Mouse (Mus musculus) adrenal gland, postnatal 10 days (tissue): ENCODE measurements around the gene Trim37. TPM values are rescaled to one million over a fixed set of nuclear protein-coding genes. Genes with fewer than 3 reads are reported as not detected.

Experiments used
- DNase-seq: peaks from one replicate; pipeline ENCODE4 v3.0.0; 2021; ENCODE audit warnings: mixed read lengths
- long read RNA-seq, 2 experiments: library from polyadenylated mRNA; stranded (forward); transcript quantifications; one replicate each; pipeline ENCODE4 v2.0.0; 2021
- total RNA-seq, 2 experiments: library from RNA; stranded (reverse); gene quantifications; 2 replicates each; pipeline ENCODE4 v1.2.3; 2021

The Trim37 gene
- total RNA-seq: 10 to 100 TPM; 20.1 to 21.9 TPM
- long read RNA-seq, experiment 1, full-length matches to known transcripts: 14 of 38 reads
- long read RNA-seq, experiment 1, partial matches to known transcripts: 9 of 38 reads
- long read RNA-seq, experiment 1, other reads (novel, unspliced or antisense): 15 of 38 reads
- long read RNA-seq, experiment 2, full-length matches to known transcripts: 8 of 29 reads
- long read RNA-seq, experiment 2, partial matches to known transcripts: 10 of 29 reads
- long read RNA-seq, experiment 2, other reads (novel, unspliced or antisense): 11 of 29 reads

DNA sequence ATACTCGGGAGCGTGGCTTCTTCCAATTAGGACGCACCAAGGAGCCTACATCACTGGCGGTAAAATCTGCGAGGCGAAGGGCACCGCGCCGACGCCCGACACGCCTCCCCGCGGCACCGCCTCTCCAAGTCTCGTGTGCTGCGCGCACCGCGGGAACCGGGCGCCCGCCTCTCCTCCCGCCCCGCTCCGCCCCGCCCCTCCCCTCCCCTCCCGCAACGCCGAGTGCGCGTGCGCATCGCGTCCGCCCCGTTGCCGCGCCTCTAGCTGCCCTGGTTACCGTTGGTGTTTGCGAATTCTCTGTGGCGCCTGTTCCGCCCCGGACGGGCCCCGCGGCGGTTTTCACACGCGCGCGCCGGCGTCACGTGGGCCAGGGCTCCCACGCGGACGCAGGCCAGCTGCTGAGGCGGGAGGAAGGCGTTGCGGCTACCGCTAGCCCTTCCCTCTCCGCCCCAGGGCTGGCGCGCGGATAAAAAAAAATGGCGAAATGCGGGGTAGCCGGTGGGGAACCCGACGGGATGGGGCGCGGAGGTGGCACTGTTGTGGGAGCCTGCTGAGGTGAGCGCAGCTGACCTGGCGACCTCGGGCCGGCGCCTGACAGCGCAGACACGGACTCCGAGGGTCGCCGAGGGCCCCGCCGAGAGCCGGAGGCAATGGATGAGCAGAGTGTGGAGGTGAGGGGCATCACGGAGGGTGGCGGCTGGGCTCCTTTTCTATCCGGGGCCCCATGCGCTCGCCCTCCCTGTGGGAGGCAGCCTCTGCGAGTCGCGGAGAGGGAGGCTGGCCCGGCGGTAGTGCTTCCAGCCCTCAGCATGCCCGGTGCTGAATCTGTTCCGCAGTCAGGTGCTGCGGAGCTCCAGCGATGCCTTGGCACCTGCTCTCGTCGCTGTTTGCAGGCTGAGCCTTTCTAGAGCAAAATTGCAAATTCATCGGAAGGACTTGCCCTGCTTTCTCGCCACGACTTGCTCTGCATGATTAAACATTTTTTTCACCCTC is at the start of gene Trim37:
Trim37 (plus strand) TSS at position 254 of the 993 bp plus-strand sequence.
- peak; percentile 90 for DNase-seq

GRCm38 (mm10) chr11:87083712-87084111 is 43.2 kb upstream of the Trim37 start:
- no peak for DNase-seq

- no peak for DNase-seq
Measured at GRCm38 (mm10) chr11:87085461-87085860, 41.4 kb upstream of the Trim37 start.

DNA sequence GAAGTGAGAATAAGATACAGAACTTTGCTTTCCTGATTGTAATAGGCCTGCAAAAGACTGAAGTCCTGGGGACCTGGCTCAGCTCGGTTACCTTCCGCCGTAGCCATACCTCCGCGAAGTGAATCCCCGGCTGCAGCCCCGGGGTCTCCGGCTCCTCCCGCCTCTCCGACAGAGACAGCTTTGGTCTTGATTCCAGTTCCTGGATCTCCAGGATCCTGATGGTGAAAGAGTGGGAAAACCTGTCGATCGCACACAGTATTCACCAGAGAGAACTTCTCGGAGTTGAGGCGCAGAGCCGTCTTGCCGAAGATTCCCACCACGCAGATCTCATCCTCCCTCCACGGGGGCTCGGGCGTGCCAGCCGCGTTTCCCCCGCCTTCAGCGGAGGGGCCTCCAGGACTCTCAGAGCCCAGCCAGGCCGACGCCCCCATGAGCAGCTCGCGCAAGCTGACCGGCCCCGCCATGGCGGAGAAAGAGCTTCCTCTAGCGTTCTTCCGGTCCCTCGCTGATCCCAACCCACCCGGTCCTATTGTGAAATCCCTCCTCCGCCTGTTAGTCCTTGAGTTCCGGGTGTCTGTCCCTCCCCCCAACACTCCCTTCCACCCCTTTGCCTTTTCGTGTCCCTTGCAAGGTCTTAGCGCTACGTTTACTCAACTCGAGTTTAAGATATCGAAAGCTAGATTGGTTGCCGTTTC is 40.4 kb upstream of the Trim37 start, which contains the start of gene Smg8:
Smg8 (minus strand) TSS at position 485 of the 695 bp plus-strand sequence.
- peak; percentile 90 for DNase-seq

DNA sequence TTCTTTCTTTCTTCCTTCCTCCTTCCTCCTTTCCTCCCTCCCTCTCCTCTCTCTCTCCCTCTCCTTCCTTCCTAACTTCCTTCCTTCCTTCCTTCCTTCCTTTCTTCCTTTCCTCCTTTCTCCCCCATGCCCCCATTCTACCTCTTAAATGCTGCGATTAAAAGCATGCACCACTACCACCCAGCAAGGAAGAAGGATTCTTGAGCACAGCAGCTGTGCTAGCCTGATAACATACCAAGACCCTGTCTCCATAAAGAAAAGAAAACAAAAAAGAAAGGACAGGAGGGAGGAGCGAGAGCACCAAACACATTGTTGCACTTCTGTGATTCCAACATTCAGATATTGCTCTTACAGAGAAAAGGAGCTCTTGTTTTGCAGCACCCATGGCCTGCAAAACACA is 39.7 kb upstream of the Trim37 start:
- DNase-seq: no peak

DNA sequence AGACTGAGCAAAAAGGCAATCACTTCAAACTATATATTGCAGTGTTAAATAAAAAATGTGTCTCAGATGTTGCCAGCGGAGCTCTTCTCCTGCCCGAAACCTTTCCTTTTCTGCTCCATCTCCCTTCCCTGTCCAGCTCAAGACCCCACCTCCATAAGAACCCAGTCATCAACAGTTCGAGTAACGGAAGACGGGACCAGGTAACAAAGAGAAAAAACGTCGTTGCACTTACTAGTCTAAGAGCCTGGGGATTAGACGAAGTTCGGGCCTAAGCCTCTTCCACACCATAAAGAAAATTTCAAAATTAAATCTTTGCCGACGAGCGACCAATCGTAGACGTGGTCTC is 18.5 kb upstream of the Trim37 start, which contains the start of gene Prr11:
Prr11 (minus strand) TSS at position 300 of the 346 bp plus-strand sequence.
- DNase-seq: no peak

DNA sequence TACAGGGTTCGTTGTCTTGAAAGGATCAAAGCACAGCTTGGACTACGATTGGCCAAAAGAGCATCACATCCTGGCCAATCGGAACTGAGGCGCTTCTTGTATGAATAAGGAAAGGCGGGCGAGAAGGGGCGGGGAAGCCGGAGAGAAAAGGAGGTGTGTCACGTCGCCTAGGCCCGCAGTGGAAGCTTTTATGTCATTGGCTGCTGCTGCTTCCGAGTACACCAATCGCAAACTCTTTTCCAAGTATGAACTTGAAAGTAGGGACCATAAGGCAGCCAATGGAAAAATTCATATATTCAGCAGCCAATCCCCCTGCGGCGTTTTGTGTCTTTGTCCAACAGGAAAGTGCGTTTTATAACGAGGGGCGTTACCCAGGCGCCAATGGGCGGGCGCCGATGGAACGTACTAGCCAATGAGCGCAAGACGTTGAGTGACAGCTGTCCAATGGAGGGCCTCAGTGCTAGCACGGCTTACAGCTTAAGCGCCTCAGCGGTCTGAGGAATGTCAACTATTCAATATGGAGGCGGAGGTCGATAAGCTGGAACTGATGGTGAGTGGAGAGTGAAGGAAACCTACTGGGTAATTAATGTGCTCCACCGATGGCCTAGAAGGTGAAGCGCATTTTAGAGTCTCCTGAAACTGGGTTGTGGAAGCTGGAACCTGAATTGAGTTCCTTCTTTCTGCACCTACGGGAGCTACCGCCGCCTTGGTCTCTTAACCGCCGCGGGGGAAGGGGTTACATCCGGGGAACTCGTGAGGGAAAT is 17.9 kb upstream of the Trim37 start, which contains the start of gene Ska2:
Ska2 (plus strand) TSS at position 480 of the 764 bp plus-strand sequence.
- peak; percentile 97 for DNase-seq

- peak; percentile 41 for DNase-seq
Measured at GRCm38 (mm10) chr11:87109519-87110171, 17.2 kb upstream of the Trim37 start.

- no peak for DNase-seq
Measured at GRCm38 (mm10) chr11:87110172-87110909, 16.5 kb upstream of the Trim37 start.

DNA sequence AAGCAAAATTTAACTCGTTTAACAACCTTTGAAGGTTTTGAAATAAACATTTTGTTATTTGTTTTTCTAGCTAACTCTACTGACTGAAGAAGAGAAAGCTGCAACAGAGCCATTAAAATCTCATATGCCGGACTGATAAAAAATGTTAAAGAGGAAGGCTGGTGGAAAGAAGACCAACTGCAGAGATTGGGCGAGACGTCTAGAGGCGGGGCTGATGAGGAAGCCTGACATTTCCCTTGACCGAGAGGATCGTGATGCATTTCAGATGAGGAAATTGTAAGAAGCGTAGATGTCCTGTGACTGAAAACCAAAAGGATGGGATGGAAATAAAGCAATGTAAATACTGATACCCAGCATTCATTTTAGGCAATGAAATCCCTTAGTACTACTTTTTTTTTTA is 5.0 kb upstream of the Trim37 start:
- no peak for DNase-seq

GRCm38 (mm10) chr11:87125562-87125961 is 1.3 kb upstream of the Trim37 start:
- no peak for DNase-seq

GRCm38 (mm10) chr11:87126281-87126823 is 525 bp upstream of the Trim37 start:
- DNase-seq: peak; percentile 6

DNA sequence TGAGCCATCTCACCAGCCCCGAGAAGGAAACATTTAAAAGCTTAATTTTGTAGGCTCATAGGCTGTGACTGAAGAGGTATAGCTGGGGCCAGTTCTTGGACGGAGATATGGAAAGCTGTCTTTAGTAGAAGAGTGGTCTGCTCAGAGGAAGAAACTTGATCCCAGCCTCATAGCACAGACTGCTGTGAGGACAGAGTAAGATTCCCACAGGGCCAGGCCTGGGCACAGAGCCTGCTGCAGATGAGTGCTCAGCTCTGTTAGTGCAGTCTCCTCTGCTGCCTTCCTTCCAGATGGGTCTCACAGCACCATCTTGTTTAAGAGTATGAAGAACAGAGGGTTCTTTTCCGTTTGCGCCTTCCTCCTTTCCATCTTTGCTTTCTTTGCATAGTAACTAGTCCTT is 9.4 kb downstream of the Trim37 start:
- DNase-seq: peak; percentile 25

DNA sequence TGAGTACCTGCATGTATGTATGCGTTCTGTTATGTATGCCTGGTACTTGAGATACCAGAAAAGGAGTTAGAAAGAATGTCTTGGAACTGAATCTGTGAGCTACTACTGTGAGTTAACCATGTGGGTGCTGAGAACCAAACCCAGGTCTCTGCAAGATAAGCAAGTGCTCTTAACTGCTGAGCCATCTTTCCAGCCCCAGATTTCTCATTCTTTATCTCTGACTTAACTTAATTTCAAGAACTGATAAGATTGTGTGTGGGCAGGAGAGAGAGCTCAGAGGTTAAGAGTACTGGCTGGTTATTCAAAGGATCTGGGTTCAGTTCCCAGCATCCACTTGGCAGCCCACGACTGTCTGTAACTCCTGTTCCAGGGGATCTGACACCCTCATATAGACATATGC is 31.1 kb downstream of the Trim37 start:
- DNase-seq: no peak

DNA sequence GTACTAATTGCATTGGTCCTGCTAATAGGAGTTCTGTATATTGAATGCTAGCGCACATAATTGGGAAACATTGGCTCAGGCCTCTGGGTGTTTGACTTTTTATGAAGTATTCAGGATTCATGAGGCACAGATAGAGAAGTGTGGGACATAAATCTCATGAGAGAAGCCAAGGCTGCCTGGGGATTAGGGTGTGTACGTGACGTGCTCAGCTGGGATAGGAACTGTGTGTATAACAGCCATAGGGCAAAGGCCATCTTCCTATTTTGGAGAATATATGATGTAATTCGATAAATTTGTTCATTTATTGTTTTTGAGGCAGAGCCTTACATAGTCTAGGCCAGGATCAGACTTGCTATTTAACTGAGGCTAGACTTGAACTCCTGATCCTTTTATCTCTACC is 35.8 kb downstream of the Trim37 start:
- DNase-seq: no peak

- DNase-seq: no peak
Measured at GRCm38 (mm10) chr11:87163751-87164150, 36.9 kb downstream of the Trim37 start.

DNA sequence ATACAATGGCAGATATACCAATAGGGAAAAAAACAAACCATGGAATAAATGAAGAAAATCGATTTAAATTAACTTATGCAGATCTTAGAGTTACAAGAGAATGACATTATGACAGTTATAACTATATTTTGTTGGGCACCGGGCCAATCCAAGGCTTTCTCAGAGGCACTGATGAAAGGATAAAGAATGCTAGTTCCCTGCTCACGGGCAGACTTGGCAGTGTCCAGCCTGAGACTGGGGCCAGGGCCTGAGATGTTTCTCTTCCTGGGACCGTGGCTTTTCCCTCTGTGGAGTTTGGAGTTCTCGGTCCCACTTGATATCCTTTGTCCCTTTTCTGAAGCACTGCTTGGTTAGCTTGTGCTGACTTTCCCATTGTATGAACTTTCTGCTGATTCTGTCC is 46.7 kb downstream of the Trim37 start:
- DNase-seq: peak; percentile 2

DNA sequence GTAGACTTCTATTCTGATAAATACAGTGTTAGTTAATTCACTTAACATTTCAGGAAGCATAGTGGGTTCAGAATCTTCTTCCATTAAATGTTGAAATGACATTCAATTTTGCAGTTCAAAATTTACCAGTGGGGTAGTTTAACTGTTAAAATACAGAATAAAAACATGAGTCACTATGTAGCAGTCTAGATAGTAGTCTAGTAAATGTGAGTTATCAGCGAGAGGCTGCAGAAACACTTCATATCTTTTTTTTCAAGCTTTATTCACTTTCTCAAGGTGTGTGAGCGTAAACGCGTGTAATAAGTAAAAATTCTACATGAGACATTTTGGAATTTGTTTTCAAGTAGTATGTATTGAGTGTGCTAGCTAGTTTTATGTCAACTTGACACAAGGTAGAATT is 48.2 kb downstream of the Trim37 start:
- DNase-seq: no peak

DNA sequence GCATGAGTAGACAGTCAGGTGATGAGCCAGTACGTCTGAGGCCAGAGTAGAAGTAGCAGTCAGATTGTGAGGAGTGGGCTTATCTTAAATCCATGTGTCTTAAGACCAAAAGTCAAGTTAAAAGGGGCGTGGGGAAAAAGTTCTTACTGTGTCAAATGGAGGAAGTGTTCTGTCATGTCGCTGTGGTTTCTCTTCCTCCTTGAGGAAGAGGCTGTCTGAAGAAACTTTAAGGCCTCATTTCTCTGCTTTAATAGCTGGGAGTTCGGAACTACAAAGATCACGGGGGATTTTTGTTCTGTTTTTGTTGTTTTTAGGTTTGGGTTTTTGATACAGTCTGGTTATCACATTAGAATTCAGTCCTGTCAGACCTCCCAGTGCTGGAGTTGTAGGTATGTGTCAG is 85.4 kb downstream of the Trim37 start:
- no peak for DNase-seq

DNA sequence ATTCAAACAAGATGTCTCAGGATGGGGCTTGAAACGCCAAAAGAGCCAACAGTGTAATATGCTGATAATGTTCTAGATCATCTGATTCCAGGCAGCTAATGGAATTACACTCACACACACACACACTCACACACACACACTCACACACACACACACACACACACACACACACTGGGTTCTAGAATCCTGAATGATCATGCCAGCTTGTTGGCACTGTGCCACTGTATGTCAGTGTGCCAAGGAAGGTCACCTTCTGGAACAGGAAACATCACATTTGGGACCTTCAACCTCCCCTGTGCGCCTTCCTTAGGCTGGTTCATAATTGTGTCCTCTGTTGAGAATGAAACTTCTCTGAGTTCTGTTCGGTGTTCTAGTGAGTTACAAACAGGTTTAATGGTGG is 95.8 kb downstream of the Trim37 start:
- DNase-seq: peak; percentile 56
